Mouse (Mus musculus) lung, postnatal 0 days (tissue): ENCODE results near the gene Slco1a4.

ENCODE experiments used
- CTCF ChIP-seq: IDR thresholded peaks from 2 replicates; pipeline ENCODE4 v1.5.1; 2016; ENCODE audit warnings: antibody characterized with exemption, mild to moderate bottlenecking
- EP300 ChIP-seq: IDR thresholded peaks from 2 replicates; pipeline ENCODE4 v1.6.1; 2016; ENCODE audit warnings: antibody characterized with exemption, mild to moderate bottlenecking, control low read depth

GRCm38 (mm10) chr6:141871711-141872110, 15.7 kb upstream of the Slco1a4 start:
- TF ChIP-seq CTCF (no peak), EP300 (no peak)
